Mouse (Mus musculus) intestine, embryonic 15.5 days (tissue): ENCODE measurements around the gene Pnpla5. TPM values are rescaled to one million over a fixed set of nuclear protein-coding genes. Genes with fewer than 3 reads are reported as not detected.
A peak's percentile ranks its signal among the peaks of the same experiment; 100 is the strongest.
"Not testable (repeated sequence)": the region's sequence is repeated elsewhere in the genome, so short reads cannot be mapped to it uniquely, and the experiment has no call there.

Experiments
- ATAC-seq: fragments of 200-750 bp; cut with Nextera tagmentation; 2 replicates; pipeline ENCODE4 v1.8.0; 2017; ENCODE audit warnings: moderate TSS enrichment, moderate library complexity
- H3K27ac ChIP-seq: fragments of 300-500 bp; sonication (generic); 2 replicates; pipeline ENCODE4 v1.5.1; 2015; ENCODE audit warnings: mild to moderate bottlenecking, inconsistent platforms
- H3K27me3 ChIP-seq: fragments of 300-500 bp; sonication (generic); replicated peaks from 2 replicates; pipeline ENCODE4 v1.6.1; 2015; ENCODE audit warnings: inconsistent platforms
- H3K36me3 ChIP-seq: fragments of 300-500 bp; sonication (generic); 2 replicates; pipeline ENCODE4 v1.6.1; 2015; ENCODE audit warnings: inconsistent platforms
- H3K4me1 ChIP-seq: fragments of 300-500 bp; sonication (generic); replicated peaks from 2 replicates; pipeline ENCODE4 v1.6.1; 2015; ENCODE audit warnings: inconsistent platforms
- H3K4me2 ChIP-seq: fragments of 300-500 bp; sonication (generic); replicated peaks from 2 replicates; pipeline ENCODE4 v1.6.1; 2015; ENCODE audit warnings: mild to moderate bottlenecking, inconsistent platforms
- H3K4me3 ChIP-seq: fragments of 300-500 bp; sonication (generic); replicated peaks from 2 replicates; pipeline ENCODE4 v1.5.1; 2015; ENCODE audit warnings: inconsistent platforms
- H3K9ac ChIP-seq: fragments of 300-500 bp; sonication (generic); 2 replicates; pipeline ENCODE4 v1.6.1; 2015; ENCODE audit warnings: inconsistent platforms
- H3K9me3 ChIP-seq: fragments of 300-500 bp; sonication (generic); 2 replicates; pipeline ENCODE4 v1.6.1; 2016; ENCODE audit warnings: inconsistent platforms
- WGBS: fragments of 180-500 bp; shearing (Covaris S2); methylation state at CpG from one replicate; pipeline ENCODE4 v1.1.7; 2015; 5-methylcytosine and 5-hydroxymethylcytosine counted together
- polyA plus RNA-seq: library from polyadenylated mRNA; unstranded; fragments of >200 nt; fragmentation: Nextera tagmentation; extraction: Ambion mirVana; gene quantifications from 2 replicates; pipeline ENCODE4 v1.2.1, GENCODE M21; 2015

Gene Pnpla5
- polyA plus RNA-seq, 1 experiment from 2014 or later, result not detected

- H3K27me3 ChIP-seq, result no peaks in the 10 kb centered on the region
- H3K9ac ChIP-seq, result no peak overlapping the region
- ATAC-seq, result no peak
- no peak overlapping the region for H3K4me3 ChIP-seq
- no peak overlapping the region for H3K4me2 ChIP-seq
- no peaks in the 10 kb centered on the region for H3K36me3 ChIP-seq
- 76% methylated on average over 6 of the region's 6 CpGs for WGBS
- H3K4me1 ChIP-seq, result no peaks in the 10 kb centered on the region
- no peak overlapping the region for H3K27ac ChIP-seq
- H3K9me3 ChIP-seq, result no peaks in the 10 kb centered on the region
Measured at GRCm38 (mm10) chr15:84113873-84114272, 9.1 kb downstream of the Pnpla5 start.

GRCm38 (mm10) chr15:84108899-84109298 is 14.1 kb downstream of the Pnpla5 start:
- no peak for ATAC-seq
- 5% methylated on average over 13 of the region's 13 CpGs for WGBS

GRCm38 (mm10) chr15:84105924-84106500 is 17.0 kb downstream of the Pnpla5 start:
- Histone ChIP-seq H3K9ac (no peak overlapping the region), H3K27ac (no peak overlapping the region)

More at GRCm38 (mm10) chr15:84108899-84109298, 14.1 kb downstream of the Pnpla5 start:
- H3K4me2 ChIP-seq, result no peak overlapping the region
- H3K36me3 ChIP-seq, result no peaks in the 10 kb centered on the region
- H3K9me3 ChIP-seq, result no peaks in the 10 kb centered on the region
- H3K27ac ChIP-seq, result no peak overlapping the region
- H3K4me1 ChIP-seq, result peaks cover 8% of the 10 kb centered on the region; the same call in 1 of the 2 replicates
- H3K27me3 ChIP-seq, result peaks cover 26% of the 10 kb centered on the region
- H3K4me3 ChIP-seq, result no peak overlapping the region
- no peak overlapping the region for H3K9ac ChIP-seq

GRCm38 (mm10) chr15:84105105-84105923 is 17.7 kb downstream of the Pnpla5 start, which contains the start of gene Sult4a1:
TSS of gene Sult4a1 (minus strand) at chr15:84105754.
- peak within 1 kb of the TSS; percentile 26 for H3K9ac ChIP-seq
- no peaks in the 10 kb centered on the region for H3K9me3 ChIP-seq
- peaks cover 8% of the 10 kb centered on the region; the same call in 1 of the 2 replicates for H3K4me1 ChIP-seq
- 2% methylated on average over 77 of the region's 77 CpGs for WGBS
- H3K4me2 ChIP-seq, result peak within 1 kb of the TSS; percentile 96
- peaks cover 26% of the 10 kb centered on the region for H3K27me3 ChIP-seq
- ATAC-seq, result peak; percentile 71
- peak within 1 kb of the TSS; percentile 55 for H3K4me3 ChIP-seq
- no peaks in the 10 kb centered on the region for H3K36me3 ChIP-seq
- no peak within 1 kb of the TSS for H3K27ac ChIP-seq

More at GRCm38 (mm10) chr15:84105924-84106500, 17.0 kb downstream of the Pnpla5 start:
- no peak for ATAC-seq
- 8% methylated on average over 12 of the region's 12 CpGs for WGBS
- Histone ChIP-seq H3K27me3 (peaks cover 26% of the 10 kb centered on the region), H3K4me1 (peaks cover 8% of the 10 kb centered on the region; the same call in 1 of the 2 replicates), H3K36me3 (no peaks in the 10 kb centered on the region), H3K4me3 (peak overlapping the region; percentile 55), H3K9me3 (no peaks in the 10 kb centered on the region), H3K4me2 (peak overlapping the region; percentile 96)

- H3K27ac ChIP-seq, result no peak overlapping the region
- peaks cover 26% of the 10 kb centered on the region for H3K27me3 ChIP-seq
- no peaks in the 10 kb centered on the region for H3K9me3 ChIP-seq
- peaks cover 8% of the 10 kb centered on the region; the same call in 1 of the 2 replicates for H3K4me1 ChIP-seq
- H3K4me3 ChIP-seq, result peak overlapping the region; percentile 55; the same call in 1 of the 2 replicates
- WGBS, result 78% methylated on average over 7 of the region's 7 CpGs
- H3K9ac ChIP-seq, result no peak overlapping the region
- ATAC-seq, result no peak
- peak overlapping the region; percentile 96 for H3K4me2 ChIP-seq
- H3K36me3 ChIP-seq, result no peaks in the 10 kb centered on the region
Measured at GRCm38 (mm10) chr15:84104626-84105025, 18.3 kb downstream of the Pnpla5 start.

- H3K9me3 ChIP-seq, H3K9ac ChIP-seq, H3K27me3 ChIP-seq, H3K36me3 ChIP-seq, H3K4me1 ChIP-seq, H3K4me3 ChIP-seq, H3K4me2 ChIP-seq, H3K27ac ChIP-seq, ATAC-seq: not testable (repeated sequence)
- WGBS, result 84% methylated on average over 15 of the region's 15 CpGs
Measured at GRCm38 (mm10) chr15:84097536-84097935, 25.4 kb downstream of the Pnpla5 start.

GRCm38 (mm10) chr15:84096051-84096450 is 26.9 kb downstream of the Pnpla5 start:
- ATAC-seq, result no peak
- no peaks in the 10 kb centered on the region for H3K36me3 ChIP-seq
- H3K27ac ChIP-seq, result no peak overlapping the region
- no peaks in the 10 kb centered on the region for H3K27me3 ChIP-seq
- H3K9me3 ChIP-seq, result no peaks in the 10 kb centered on the region
- WGBS, result 82% methylated on average over 8 of the region's 8 CpGs
- H3K4me3 ChIP-seq, result no peak overlapping the region
- H3K4me1 ChIP-seq, result no peaks in the 10 kb centered on the region
- H3K9ac ChIP-seq, result no peak overlapping the region
- H3K4me2 ChIP-seq, result no peak overlapping the region

GRCm38 (mm10) chr15:84094921-84095320 is 28.1 kb downstream of the Pnpla5 start:
- H3K9ac ChIP-seq, result no peak overlapping the region
- no peak overlapping the region for H3K4me2 ChIP-seq
- no peaks in the 10 kb centered on the region for H3K4me1 ChIP-seq
- no peak for ATAC-seq
- H3K9me3 ChIP-seq, result no peaks in the 10 kb centered on the region
- H3K27ac ChIP-seq, result no peak overlapping the region
- no peaks in the 10 kb centered on the region for H3K27me3 ChIP-seq
- no peaks in the 10 kb centered on the region for H3K36me3 ChIP-seq
- 69% methylated on average over 7 of the region's 7 CpGs for WGBS
- H3K4me3 ChIP-seq, result no peak overlapping the region

GRCm38 (mm10) chr15:84086775-84087174 is 36.2 kb downstream of the Pnpla5 start:
- Histone ChIP-seq H3K27ac (no peak overlapping the region), H3K36me3 (no peaks in the 10 kb centered on the region), H3K4me2 (no peak overlapping the region), H3K27me3 (no peaks in the 10 kb centered on the region), H3K9me3 (no peaks in the 10 kb centered on the region), H3K4me3 (no peak overlapping the region), H3K9ac (no peak overlapping the region), H3K4me1 (no peaks in the 10 kb centered on the region)
- no peak for ATAC-seq
- WGBS, result 43% methylated on average over 9 of the region's 9 CpGs

- no peak overlapping the region for H3K9ac ChIP-seq
- no peaks in the 10 kb centered on the region for H3K36me3 ChIP-seq
- H3K27me3 ChIP-seq, result no peaks in the 10 kb centered on the region
- H3K27ac ChIP-seq, result no peak overlapping the region
- no peak overlapping the region for H3K4me3 ChIP-seq
- H3K9me3 ChIP-seq, result no peaks in the 10 kb centered on the region
- H3K4me2 ChIP-seq, result no peak overlapping the region
- ATAC-seq, result no peak
- 21% methylated on average over 12 of the region's 12 CpGs for WGBS
- H3K4me1 ChIP-seq, result no peaks in the 10 kb centered on the region
Measured at GRCm38 (mm10) chr15:84086364-84086763, 36.6 kb downstream of the Pnpla5 start.

GRCm38 (mm10) chr15:84080069-84080468 is 42.9 kb downstream of the Pnpla5 start:
- Histone ChIP-seq H3K4me2 (no peak overlapping the region), H3K4me3 (no peak overlapping the region), H3K36me3 (no peaks in the 10 kb centered on the region), H3K27ac (no peak overlapping the region), H3K27me3 (peaks cover 5% of the 10 kb centered on the region; the same call in 1 of the 2 replicates), H3K4me1 (no peaks in the 10 kb centered on the region), H3K9me3 (no peaks in the 10 kb centered on the region), H3K9ac (no peak overlapping the region)
- 53% methylated on average over 7 of the region's 7 CpGs for WGBS
- ATAC-seq, result no peak

- Histone ChIP-seq H3K27ac (no peak overlapping the region), H3K9me3 (no peaks in the 10 kb centered on the region), H3K4me2 (no peak overlapping the region), H3K9ac (no peak overlapping the region), H3K27me3 (peaks cover 11% of the 10 kb centered on the region), H3K36me3 (no peaks in the 10 kb centered on the region), H3K4me1 (no peaks in the 10 kb centered on the region), H3K4me3 (no peak overlapping the region)
- WGBS, result 78% methylated on average over 2 of the region's 2 CpGs
- no peak for ATAC-seq
Measured at GRCm38 (mm10) chr15:84079519-84079918, 43.5 kb downstream of the Pnpla5 start.
